ENCODE assay signal across 8 mouse cellular contexts in genomic region chr10:39133462-39134310, GRCm38 (mm10). TPM values are rescaled to one million over a fixed set of nuclear protein-coding genes. Genes with fewer than 3 reads are reported as not detected.
DNase-seq lines count a peak whose midpoint lies in the region; ATAC-seq lines count a peak whose summit lies in the region.

Gene Fam229b, minus strand, starts transcription at chr10:39133914.
Gene Tube1, plus strand, starts transcription at chr10:39133976.

- peak within 1 kb of the TSS; percentile 74 for H3K4me3 ChIP-seq in hindbrain, embryonic 15.5 days

- DNase-seq in T-cell, adult 2 months (ENCODE audit: low spot score) = peak; percentile 93
- peak; percentile 90 to 94 for DNase-seq in cerebellum, postnatal 36 days
- peak; percentile 91 to 97 for DNase-seq in frontal cortex, postnatal 36 days (ENCODE audit: low spot score in 2 of 2)
- DNase-seq in left cerebral cortex, adult 11 months (ENCODE audit: low spot score) = peak; percentile 91
- peak; percentile 92 to 93 for DNase-seq in lung, postnatal 4 days
- peak; percentile 86 for DNase-seq in retina, postnatal 7 days (ENCODE audit: low read depth, low spot score)
- peak; percentile 60 for DNase-seq in urinary bladder, adult 2 months (ENCODE audit: low spot score)

- H3K9ac ChIP-seq in hindbrain, embryonic 15.5 days = peak within 1 kb of the TSS; percentile 57

- H3K36me3 ChIP-seq in hindbrain, embryonic 15.5 days = peaks cover 10% of the 10 kb centered on the region; the same call in 1 of the 2 replicates

- H3K4me1 ChIP-seq in hindbrain, embryonic 15.5 days (replicated peaks) = peaks cover 18% of the 10 kb centered on the region

- ATAC-seq in hindbrain, embryonic 15.5 days (ENCODE audit: low FRiP score, low read depth) = peak; percentile 95

- peak within 1 kb of the TSS; percentile 79 for H3K4me2 ChIP-seq in hindbrain, embryonic 15.5 days

- H3K27me3 ChIP-seq in hindbrain, embryonic 15.5 days = no peaks in the 10 kb centered on the region

- 4% methylated on average over 47 of the region's 47 CpGs for WGBS in hindbrain, embryonic 15.5 days

- peak within 1 kb of the TSS; percentile 85 for H3K27ac ChIP-seq in hindbrain, embryonic 15.5 days (replicated peaks)

- H3K9me3 ChIP-seq in hindbrain, embryonic 15.5 days = no peaks in the 10 kb centered on the region

RNA-seq across cellular contexts. Expression of gene Fam229b, which starts in this region (rescaled TPM):
- polyA plus RNA-seq in hindbrain, embryonic 15.5 days (2015; fragmentation: Nextera tagmentation; extraction: Ambion mirVana) = 28.0 and 33.6 TPM in 2 replicates
- polyA plus RNA-seq in urinary bladder, adult 2 months (2012; rRNA removed) = 5.9 and 7.3 TPM in 2 replicates

RNA-seq across cellular contexts. Expression of gene Tube1, which starts in this region (rescaled TPM):
- polyA plus RNA-seq in hindbrain, embryonic 15.5 days (2015; fragmentation: Nextera tagmentation; extraction: Ambion mirVana) = 6.6 and 8.6 TPM in 2 replicates
- 2.2 and 2.8 TPM in 2 replicates for polyA plus RNA-seq in urinary bladder, adult 2 months (2012; rRNA removed)

Comparison
In these comparisons a context has a peak if more than half of its experiments do, and no peak if none do; other contexts are left out.
1. Peak in every context shown above with its lines: DNase-seq, ATAC-seq, H3K4me3 ChIP-seq and H3K27ac ChIP-seq.